Mouse (Mus musculus) thymus, adult 2 months (tissue): ENCODE measurements around the gene Ndufaf3.

Experiments used
- CTCF ChIP-seq: fragments of 200-500 bp; IDR thresholded peaks from 2 replicates; pipeline ENCODE4 v1.5.1; 2012; ENCODE audit warnings: mild to moderate bottlenecking, control low read depth, low read length, moderate library complexity, borderline replicate concordance; ENCODE audit not compliant: control insufficient read depth, poor library complexity, insufficient read depth; ENCODE audit errors: extremely low read depth
- POLR2A ChIP-seq: fragments of 200-500 bp; IDR thresholded peaks from 2 replicates; pipeline ENCODE4 v1.6.1; 2012; ENCODE audit warnings: mild to moderate bottlenecking, low read length, control low read depth, moderate library complexity; ENCODE audit not compliant: control insufficient read depth, poor library complexity, insufficient read depth; ENCODE audit errors: extremely low read depth

- no peak for TF ChIP-seq CTCF
- no peak for TF ChIP-seq POLR2A
Measured at GRCm38 (mm10) chr9:108575321-108576297, 8.4 kb upstream of the Ndufaf3 start.
